Mouse (Mus musculus) olfactory bulb, adult 2 months (tissue): ENCODE results near the gene Gpr62.

Experiments used
- CTCF ChIP-seq: fragments of 200-500 bp; IDR thresholded peaks from 2 replicates; pipeline ENCODE4 v1.5.1; 2012; ENCODE audit warnings: low read depth, mild to moderate bottlenecking, low read length, moderate library complexity; ENCODE audit not compliant: insufficient read depth
- POLR2A ChIP-seq: fragments of 200-500 bp; IDR thresholded peaks from 2 replicates; pipeline ENCODE4 v1.6.1; 2012; ENCODE audit warnings: mild to moderate bottlenecking, low read depth, low read length, moderate library complexity; ENCODE audit not compliant: insufficient read depth

GRCm38 (mm10) chr9:106476924-106477484 is 11.3 kb upstream of the Gpr62 start, which contains the start of gene Parp3:
- TF ChIP-seq CTCF: peak; percentile 81
- TF ChIP-seq POLR2A: peak; percentile 43; the same call in 1 of the 2 replicates
